Mouse (Mus musculus) cerebellum, adult 2 months (tissue): ENCODE results near the gene Gm48552.

ENCODE experiments used
- CTCF ChIP-seq: fragments of 200-500 bp; IDR thresholded peaks from 2 replicates; pipeline ENCODE4 v1.5.1; 2011; ENCODE audit warnings: low read depth, mild to moderate bottlenecking, control low read depth, low read length, moderate library complexity, borderline replicate concordance; ENCODE audit not compliant: insufficient read depth
- POLR2A ChIP-seq: fragments of 200-500 bp; IDR thresholded peaks from 2 replicates; pipeline ENCODE4 v1.6.1; 2011; ENCODE audit warnings: low read length, control low read depth, borderline replicate concordance; ENCODE audit not compliant: insufficient read depth

DNA sequence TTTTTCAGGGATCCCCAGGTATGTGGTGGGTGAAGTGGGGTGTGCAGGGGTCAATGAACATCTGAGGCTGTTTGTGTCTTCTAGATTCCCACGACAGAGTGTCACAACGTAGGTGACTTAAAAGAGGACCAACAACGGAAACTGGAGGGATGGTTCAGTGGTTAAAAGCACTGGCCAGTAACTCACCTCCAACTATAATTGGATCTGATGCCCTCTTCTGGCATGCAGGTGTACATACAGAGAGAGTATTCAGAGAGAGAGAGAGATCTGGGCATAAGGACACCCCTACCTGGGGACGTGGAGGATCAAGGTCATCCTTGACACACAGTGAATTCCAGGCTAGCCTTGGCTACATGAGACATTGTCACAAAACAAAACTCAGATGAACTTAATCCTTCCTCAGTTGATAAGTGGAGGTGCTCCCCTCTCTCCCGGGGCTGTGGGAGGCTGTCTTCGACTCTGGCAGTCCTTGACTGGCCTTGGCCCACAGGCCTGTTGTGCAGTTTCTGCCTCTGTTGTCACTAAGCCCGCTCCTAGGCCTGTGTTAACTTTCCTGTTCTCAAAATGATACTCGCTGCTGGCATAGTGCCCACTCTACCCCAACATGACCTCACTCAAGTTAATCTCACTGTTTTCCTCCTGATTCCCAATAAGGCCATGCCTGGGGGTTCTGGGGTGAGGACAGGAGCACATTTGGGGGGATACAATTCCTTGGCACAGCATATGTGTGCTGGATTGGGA is 44.2 kb upstream of the Gm48552 start:
- TF ChIP-seq POLR2A (no peak), CTCF (peak; percentile 39; the same call in 1 of the 2 replicates)
